Mouse (Mus musculus): ENCODE data around the gene Senp6. TPM values are rescaled to one million over a fixed set of nuclear protein-coding genes. Genes with fewer than 3 reads are reported as not detected.
A peak's percentile ranks its signal among the peaks of the same experiment; 100 is the strongest.
"Not testable (repeated sequence)": the region's sequence is repeated elsewhere in the genome, so short reads cannot be mapped to it uniquely, and the experiment has no call there.

The Senp6 gene
- polyA plus RNA-seq, 1 experiment, result not detected

GRCm38 (mm10) chr9:80039296-80039815, 27.3 kb upstream of the Senp6 start:
- no peak for TF ChIP-seq CTCF (IDR thresholded peaks at IDR 0.05; ENCODE audit: insufficient read depth, low read depth, low read length)
- TF ChIP-seq POLR2A (IDR thresholded peaks at IDR 0.05; ENCODE audit: insufficient read depth, low read depth, low read length), result no peak

GRCm38 (mm10) chr9:80044301-80044700, 22.4 kb upstream of the Senp6 start:
- H3K27ac ChIP-seq (ENCODE audit: insufficient read depth, low read depth, low read length); H3K4me3 ChIP-seq (ENCODE audit: insufficient read depth, low read depth, low read length); H3K4me1 ChIP-seq (ENCODE audit: control insufficient read depth, insufficient read depth, low read length): not testable (repeated sequence)
- WGBS, result 88% methylated on average over 4 of the region's 4 CpGs

More at GRCm38 (mm10) chr9:80039296-80039815, 27.3 kb upstream of the Senp6 start:
- H3K4me3 ChIP-seq (ENCODE audit: insufficient read depth, low read depth, low read length), result no peak overlapping the region
- H3K4me1 ChIP-seq (ENCODE audit: control insufficient read depth, insufficient read depth, low read length), result no peaks in the 10 kb centered on the region
- 43% methylated on average over 2 of the region's 2 CpGs for WGBS
- no peak overlapping the region for H3K27ac ChIP-seq (ENCODE audit: insufficient read depth, low read depth, low read length)

GRCm38 (mm10) chr9:80049271-80049670, 17.4 kb upstream of the Senp6 start:
- H3K27ac ChIP-seq (ENCODE audit: insufficient read depth, low read depth, low read length); H3K4me1 ChIP-seq (ENCODE audit: control insufficient read depth, insufficient read depth, low read length); H3K4me3 ChIP-seq (ENCODE audit: insufficient read depth, low read depth, low read length): not testable (repeated sequence)
- 53% methylated on average over 5 of the region's 5 CpGs for WGBS

- Histone ChIP-seq H3K4me3 (ENCODE audit: insufficient read depth, low read depth, low read length) (no peak overlapping the region), H3K27ac (ENCODE audit: insufficient read depth, low read depth, low read length) (no peak overlapping the region), H3K4me1 (ENCODE audit: control insufficient read depth, insufficient read depth, low read length) (no peaks in the 10 kb centered on the region)
- TF ChIP-seq CTCF (IDR thresholded peaks at IDR 0.05; ENCODE audit: insufficient read depth, low read depth, low read length) (no peak), POLR2A (IDR thresholded peaks at IDR 0.05; ENCODE audit: insufficient read depth, low read depth, low read length) (no peak)
- WGBS, result 87% methylated on average over 5 of the region's 5 CpGs
Observed at GRCm38 (mm10) chr9:80052951-80053350, 13.8 kb upstream of the Senp6 start.

GRCm38 (mm10) chr9:80057690-80058089, 9.0 kb upstream of the Senp6 start:
- WGBS, result 68% methylated on average over 2 of the region's 2 CpGs
- TF ChIP-seq POLR2A (IDR thresholded peaks at IDR 0.05; ENCODE audit: insufficient read depth, low read depth, low read length) (no peak), CTCF (IDR thresholded peaks at IDR 0.05; ENCODE audit: insufficient read depth, low read depth, low read length) (no peak)
- Histone ChIP-seq H3K4me3 (ENCODE audit: insufficient read depth, low read depth, low read length) (no peak overlapping the region), H3K27ac (ENCODE audit: insufficient read depth, low read depth, low read length) (no peak overlapping the region), H3K4me1 (ENCODE audit: control insufficient read depth, insufficient read depth, low read length) (no peaks in the 10 kb centered on the region)

- not testable (repeated sequence) for H3K27ac ChIP-seq (ENCODE audit: insufficient read depth, low read depth, low read length); H3K4me3 ChIP-seq (ENCODE audit: insufficient read depth, low read depth, low read length); H3K4me1 ChIP-seq (ENCODE audit: control insufficient read depth, insufficient read depth, low read length)
- 79% methylated on average over 2 of the region's 2 CpGs for WGBS
Observed at GRCm38 (mm10) chr9:80065495-80065894, 1.2 kb upstream of the Senp6 start.

GRCm38 (mm10) chr9:80067221-80068027, 721 bp downstream of the Senp6 start:
- 0 out of 2 replicates have a peak, but pooled peaks have one; percentile 2 for TF ChIP-seq POLR2A (IDR thresholded peaks at IDR 0.05; ENCODE audit: insufficient read depth, low read depth, low read length)
- no peak for TF ChIP-seq CTCF (IDR thresholded peaks at IDR 0.05; ENCODE audit: insufficient read depth, low read depth, low read length)
- Histone ChIP-seq H3K4me3 (ENCODE audit: insufficient read depth, low read depth, low read length) (peak overlapping the region; percentile 90), H3K4me1 (ENCODE audit: control insufficient read depth, insufficient read depth, low read length) (peaks cover 2% of the 10 kb centered on the region; the same call in 1 of the 2 replicates), H3K27ac (ENCODE audit: insufficient read depth, low read depth, low read length) (peak overlapping the region; percentile 89)
- under 1% methylated on average over 92 of the region's 93 CpGs for WGBS

- Histone ChIP-seq H3K4me1 (ENCODE audit: control insufficient read depth, insufficient read depth, low read length) (peaks cover 2% of the 10 kb centered on the region; the same call in 1 of the 2 replicates), H3K27ac (ENCODE audit: insufficient read depth, low read depth, low read length) (peak overlapping the region; percentile 89; the same call in 1 of the 2 replicates), H3K4me3 (ENCODE audit: insufficient read depth, low read depth, low read length) (peak overlapping the region; percentile 90)
- under 1% methylated on average over 18 of the region's 18 CpGs for WGBS
- TF ChIP-seq CTCF (IDR thresholded peaks at IDR 0.05; ENCODE audit: insufficient read depth, low read depth, low read length), result no peak
- TF ChIP-seq POLR2A (IDR thresholded peaks at IDR 0.05; ENCODE audit: insufficient read depth, low read depth, low read length), result no peak
Observed at GRCm38 (mm10) chr9:80068028-80068515, 1.4 kb downstream of the Senp6 start.

GRCm38 (mm10) chr9:80068735-80069315, 2.1 kb downstream of the Senp6 start:
- Histone ChIP-seq H3K4me3 (ENCODE audit: insufficient read depth, low read depth, low read length) (peak overlapping the region; percentile 32; the same call in 1 of the 2 replicates), H3K27ac (ENCODE audit: insufficient read depth, low read depth, low read length) (no peak overlapping the region), H3K4me1 (ENCODE audit: control insufficient read depth, insufficient read depth, low read length) (peaks cover 2% of the 10 kb centered on the region; the same call in 1 of the 2 replicates)
- TF ChIP-seq CTCF (IDR thresholded peaks at IDR 0.05; ENCODE audit: insufficient read depth, low read depth, low read length) (no peak), POLR2A (IDR thresholded peaks at IDR 0.05; ENCODE audit: insufficient read depth, low read depth, low read length) (no peak)
- 24% methylated on average over 11 of the region's 11 CpGs for WGBS

Measured in olfactory bulb, adult 2 months (tissue).